Mouse (Mus musculus) hindlimb bud, embryonic 11.5 days (tissue): ENCODE data around the gene Zfp784.

ENCODE experiments used
- DNase-seq: peaks from one replicate; pipeline ENCODE4 v3.0.0-alpha.2; 2012; ENCODE audit warnings: low read depth, low spot score; ENCODE audit errors: extremely low spot score

The Zfp784 gene

GRCm38 (mm10) chr7:5058631-5059030 is 20.4 kb upstream of the Zfp784 start:
- DNase-seq = no peak

GRCm38 (mm10) chr7:5057804-5058203 is 19.6 kb upstream of the Zfp784 start:
- DNase-seq = no peak

- DNase-seq = no peak
These were observed 19.1 kb upstream of the Zfp784 start for GRCm38 (mm10) chr7:5057381-5057780.

- no peak for DNase-seq
These were observed 18.5 kb upstream of the Zfp784 start for GRCm38 (mm10) chr7:5056651-5057263.

- DNase-seq = no peak
These were observed 15.4 kb upstream of the Zfp784 start for GRCm38 (mm10) chr7:5053456-5054179.

- DNase-seq = no peak
These were observed 14.7 kb upstream of the Zfp784 start for GRCm38 (mm10) chr7:5052931-5053343.

GRCm38 (mm10) chr7:5052438-5052837 is 14.2 kb upstream of the Zfp784 start:
- no peak for DNase-seq

GRCm38 (mm10) chr7:5051193-5052192 is 13.2 kb upstream of the Zfp784 start, which contains the start of gene Zfp580:
Zfp580 (plus strand) TSS chr7:5051538.
- no peak for DNase-seq

- no peak for DNase-seq
These were observed 9.1 kb upstream of the Zfp784 start for GRCm38 (mm10) chr7:5047313-5047712.

GRCm38 (mm10) chr7:5046112-5046511 is 7.9 kb upstream of the Zfp784 start:
- no peak for DNase-seq

- no peak for DNase-seq
These were observed 6.7 kb upstream of the Zfp784 start for GRCm38 (mm10) chr7:5044981-5045380.

GRCm38 (mm10) chr7:5038940-5039339 is 694 bp upstream of the Zfp784 start:
- no peak for DNase-seq

- DNase-seq = no peak
These were observed 779 bp downstream of the Zfp784 start for GRCm38 (mm10) chr7:5037467-5037866.

GRCm38 (mm10) chr7:5037026-5037425 is 1.2 kb downstream of the Zfp784 start:
- DNase-seq = no peak

- no peak for DNase-seq
These were observed 2.1 kb downstream of the Zfp784 start for GRCm38 (mm10) chr7:5036136-5036535.

- no peak for DNase-seq
These were observed 2.6 kb downstream of the Zfp784 start for GRCm38 (mm10) chr7:5035628-5036027.

- DNase-seq = no peak
These were observed 4.4 kb downstream of the Zfp784 start, which contains the start of gene 4632433K11Rik for GRCm38 (mm10) chr7:5033818-5034217. 4632433K11Rik (plus strand) TSS chr7:5034118.

GRCm38 (mm10) chr7:5031496-5031895 is 6.8 kb downstream of the Zfp784 start:
- DNase-seq = no peak

GRCm38 (mm10) chr7:5030554-5031275 is 7.5 kb downstream of the Zfp784 start:
- no peak for DNase-seq

- DNase-seq = no peak
These were observed 8.3 kb downstream of the Zfp784 start for GRCm38 (mm10) chr7:5029946-5030345.

GRCm38 (mm10) chr7:5029543-5029942 is 8.7 kb downstream of the Zfp784 start:
- no peak for DNase-seq
